Mouse (Mus musculus) gastrocnemius, adult 2 months (tissue): Measurements from ENCODE around the gene Sufu. TPM values are rescaled to one million over a fixed set of nuclear protein-coding genes. Genes with fewer than 3 reads are reported as not detected.

Source experiments
- DNase-seq: peaks from one replicate; pipeline ENCODE4 v3.0.0; 2022
- H3K27ac ChIP-seq: fragments of 200-600 bp; 2 replicates; pipeline ENCODE4 v1.8.1; 2022; ENCODE audit warnings: mild to moderate bottlenecking
- H3K4me3 ChIP-seq: fragments of 200-600 bp; 2 replicates; pipeline ENCODE4 v1.8.1; 2022; ENCODE audit warnings: mild to moderate bottlenecking, moderate library complexity
- CTCF ChIP-seq: fragments of 200-600 bp; IDR thresholded peaks from 2 replicates; pipeline ENCODE4 v1.8.1; 2022; ENCODE audit warnings: antibody characterized with exemption, mild to moderate bottlenecking, moderate library complexity
- intact Hi-C: fragments of 180-260 bp; cut with DNase I; formaldehyde crosslinking; loops from one replicate; pipeline ENCODE4 v1.15.1; 2025
- total RNA-seq, 2 experiments: library from RNA; stranded (reverse); gene quantifications; 2 replicates each; pipeline ENCODE4 v1.2.3; 2021

The Sufu gene
- total RNA-seq, 2 experiments from 2014 or later: 5.1 to 6.1 TPM

DNA sequence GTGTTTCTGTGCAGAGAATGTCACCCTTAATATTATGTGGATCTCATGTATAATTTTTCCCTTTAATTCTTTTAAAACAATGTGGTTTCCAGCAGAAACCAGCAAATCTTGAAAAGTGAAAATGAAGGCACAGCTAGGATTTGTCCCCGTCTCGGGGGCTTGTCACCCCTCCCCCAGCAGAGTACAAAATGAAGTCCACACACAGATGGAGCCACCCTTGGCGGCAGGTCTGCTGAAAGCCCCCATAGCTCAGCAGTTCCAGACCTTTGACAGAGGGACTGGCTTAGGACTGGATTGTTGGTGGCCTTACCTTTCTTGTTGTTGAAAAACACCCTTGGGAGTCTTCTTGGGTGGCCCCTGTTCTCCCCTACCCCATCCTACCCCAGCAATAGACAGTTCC is 84.7 kb downstream of the Sufu start:
- no peak overlapping the region for H3K27ac ChIP-seq
- peak; percentile 12 for DNase-seq
- intact Hi-C loops: no loop called here
- no peak for TF ChIP-seq CTCF
- H3K4me3 ChIP-seq: no peak overlapping the region

DNA sequence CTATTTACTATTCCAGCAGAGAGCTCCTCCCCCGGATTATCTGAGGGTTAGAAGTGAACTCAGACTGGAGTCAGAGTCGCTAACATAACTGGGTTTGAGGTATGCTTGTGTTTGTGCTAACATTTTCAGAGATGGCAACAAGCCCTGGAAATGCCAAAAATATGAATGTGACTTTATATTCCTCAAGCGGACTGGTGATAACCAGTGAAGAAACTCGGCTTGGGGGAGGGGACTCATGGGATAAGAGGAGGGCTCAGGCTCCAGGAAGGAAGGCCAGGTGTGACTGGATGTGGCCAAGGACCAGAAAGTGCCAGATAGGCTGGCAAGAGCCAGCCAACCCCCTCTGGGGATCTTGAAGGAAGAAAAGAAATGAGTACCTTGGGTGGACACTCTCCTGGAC is 85.1 kb downstream of the Sufu start:
- DNase-seq: peak; percentile 8
- H3K27ac ChIP-seq: no peak overlapping the region
- no peak overlapping the region for H3K4me3 ChIP-seq
- no peak for TF ChIP-seq CTCF
- intact Hi-C loops: no loop called here

- intact Hi-C loops: no loop called here
- TF ChIP-seq CTCF: peak; percentile 31; the same call in 1 of the 2 replicates
- Histone ChIP-seq H3K27ac (peak overlapping the region; percentile 70), H3K4me3 (no peak overlapping the region)
- DNase-seq: peak; percentile 22
Measured at GRCm38 (mm10) chr19:46482896-46483516, 86.3 kb downstream of the Sufu start.

DNA sequence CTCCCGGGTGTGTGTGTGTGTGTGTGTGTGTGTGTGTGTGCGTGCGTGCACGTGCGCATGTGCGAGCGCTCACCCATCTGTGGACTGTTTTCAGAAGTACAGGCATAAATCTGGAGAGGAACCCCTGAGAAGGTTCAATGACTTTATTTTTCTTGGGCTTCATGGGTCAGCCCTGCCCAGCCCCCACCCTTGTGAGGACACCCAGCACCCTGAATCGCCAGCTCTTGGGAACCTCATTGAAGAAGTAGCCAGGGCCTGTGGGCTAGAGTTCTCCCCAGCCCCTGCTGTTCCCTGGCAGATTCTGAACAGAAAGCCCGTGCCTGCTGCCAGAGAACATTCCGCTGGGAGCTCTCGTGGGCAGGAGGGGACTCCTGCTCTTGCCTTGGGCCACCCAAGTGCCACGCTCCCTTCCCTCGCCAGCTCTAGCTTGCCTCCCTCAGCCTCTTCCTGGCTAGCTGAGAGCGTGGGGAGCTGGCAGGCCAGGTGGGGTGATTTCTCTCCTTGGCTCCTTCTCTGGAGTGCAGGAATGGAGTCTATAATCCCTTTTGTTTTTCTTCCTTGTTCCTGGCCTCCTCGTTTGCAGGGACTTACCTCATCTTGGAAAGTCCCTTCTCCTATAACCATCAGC is 87.1 kb downstream of the Sufu start:
- Histone ChIP-seq H3K27ac (peak overlapping the region; percentile 70), H3K4me3 (peak overlapping the region; percentile 38)
- intact Hi-C loops: no loop called here
- DNase-seq: peak; percentile 54
- TF ChIP-seq CTCF: no peak

GRCm38 (mm10) chr19:46484518-46484917 is 87.8 kb downstream of the Sufu start:
- intact Hi-C loops: no loop called here
- H3K27ac ChIP-seq: peak overlapping the region; percentile 70
- DNase-seq: peak; percentile 85
- H3K4me3 ChIP-seq: peak overlapping the region; percentile 38
- no peak for TF ChIP-seq CTCF

- no peak overlapping the region for H3K4me3 ChIP-seq
- intact Hi-C loops: no loop called here
- peak; percentile 43 for DNase-seq
- peak overlapping the region; percentile 70; the same call in 1 of the 2 replicates for H3K27ac ChIP-seq
- no peak for TF ChIP-seq CTCF
Measured at GRCm38 (mm10) chr19:46485847-46486246, 89.2 kb downstream of the Sufu start.

DNA sequence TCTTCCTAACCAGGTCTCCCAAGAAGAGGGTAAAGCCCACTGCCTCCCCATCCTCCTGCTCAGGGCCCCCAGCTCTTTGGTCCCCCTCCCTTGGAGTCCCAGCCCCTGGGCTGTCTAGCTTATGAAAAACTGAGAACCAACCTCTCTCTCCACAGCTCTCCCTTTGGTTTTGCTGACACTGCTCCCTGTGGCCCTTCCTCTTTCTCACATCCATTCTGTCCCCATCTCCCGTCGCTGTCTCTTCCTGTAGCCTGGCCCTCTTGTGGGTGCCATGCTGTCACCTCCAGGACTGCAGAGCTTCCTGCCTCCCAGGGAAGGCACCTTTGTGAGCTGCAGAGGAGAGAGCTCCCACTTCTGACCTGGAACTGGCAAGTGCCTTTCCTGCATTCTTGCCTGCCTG is 90.0 kb downstream of the Sufu start:
- intact Hi-C loops: no loop called here
- peak overlapping the region; percentile 70; the same call in 1 of the 2 replicates for H3K27ac ChIP-seq
- TF ChIP-seq CTCF: no peak
- DNase-seq: peak; percentile 21
- H3K4me3 ChIP-seq: no peak overlapping the region

DNA sequence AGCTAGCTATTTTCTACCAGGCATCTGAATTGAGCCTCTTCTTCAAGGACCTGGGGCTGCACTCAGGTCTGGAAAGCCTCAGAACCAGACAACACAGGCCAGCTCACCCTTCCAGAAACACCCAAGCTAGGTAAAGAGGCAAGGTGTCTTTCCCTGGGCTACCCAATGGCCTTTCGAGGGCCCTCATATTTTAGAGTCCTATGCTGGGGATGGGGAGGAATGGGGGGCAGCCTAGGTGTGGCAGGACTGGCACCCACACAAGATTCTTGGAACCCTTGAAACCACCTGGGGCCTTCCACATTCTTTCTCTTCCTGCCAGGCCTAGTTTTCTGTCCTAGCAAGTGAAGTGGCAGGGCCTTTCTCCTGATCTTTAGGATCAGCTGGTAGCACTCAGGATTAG is 92.8 kb downstream of the Sufu start:
- Histone ChIP-seq H3K4me3 (no peak overlapping the region), H3K27ac (no peak overlapping the region)
- intact Hi-C loops: no loop called here
- TF ChIP-seq CTCF: no peak
- no peak for DNase-seq

DNA sequence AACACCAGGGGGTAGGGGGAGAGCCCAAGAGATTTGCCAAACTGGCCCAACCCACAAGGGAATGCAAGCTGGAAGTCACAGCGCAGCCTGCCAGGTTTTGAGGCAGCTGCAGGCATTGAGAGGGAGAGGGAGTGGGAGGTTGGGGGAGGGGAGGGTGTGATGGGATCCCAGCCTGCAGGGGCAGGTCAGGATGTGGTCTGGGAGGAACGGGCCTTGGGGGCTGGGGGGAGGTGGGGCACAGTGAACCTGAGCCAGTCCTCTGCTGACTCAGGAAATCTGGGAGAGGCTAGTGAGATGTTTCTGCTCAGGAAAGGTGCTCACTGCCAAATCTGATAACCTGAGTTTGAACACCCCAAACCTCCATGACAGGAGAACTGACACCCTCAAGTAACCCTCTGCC is 93.9 kb downstream of the Sufu start:
- intact Hi-C loops: no loop called here
- Histone ChIP-seq H3K4me3 (no peak overlapping the region), H3K27ac (no peak overlapping the region)
- no peak for TF ChIP-seq CTCF
- DNase-seq: peak; percentile 59

GRCm38 (mm10) chr19:46495136-46495535 is 98.4 kb downstream of the Sufu start:
- intact Hi-C loops: no loop called here
- Histone ChIP-seq H3K4me3 (no peak overlapping the region), H3K27ac (no peak overlapping the region)
- peak; percentile 11 for DNase-seq
- no peak for TF ChIP-seq CTCF

DNA sequence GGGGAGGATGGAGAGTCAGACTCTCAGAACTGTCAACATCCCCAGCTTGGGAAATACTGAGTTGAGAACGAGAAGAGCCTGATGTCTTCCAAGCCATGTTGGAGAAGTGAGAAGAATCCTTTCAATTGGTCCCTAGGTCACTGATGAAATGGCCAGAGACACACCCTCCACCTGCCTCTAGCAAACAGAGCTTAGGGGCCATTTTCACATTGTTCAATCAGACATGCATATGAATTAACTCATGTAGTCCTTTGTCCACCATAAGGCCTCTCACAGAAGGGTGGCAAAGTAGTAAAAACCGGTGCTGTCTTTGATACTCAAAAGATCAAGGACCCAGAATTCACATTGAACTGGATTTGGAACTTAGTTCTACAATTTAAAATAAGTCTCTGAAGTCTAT is 100.5 kb downstream of the Sufu start:
- no peak overlapping the region for H3K4me3 ChIP-seq
- DNase-seq: no peak
- no peak overlapping the region for H3K27ac ChIP-seq
- TF ChIP-seq CTCF: no peak
- intact Hi-C loops: no loop called here

DNA sequence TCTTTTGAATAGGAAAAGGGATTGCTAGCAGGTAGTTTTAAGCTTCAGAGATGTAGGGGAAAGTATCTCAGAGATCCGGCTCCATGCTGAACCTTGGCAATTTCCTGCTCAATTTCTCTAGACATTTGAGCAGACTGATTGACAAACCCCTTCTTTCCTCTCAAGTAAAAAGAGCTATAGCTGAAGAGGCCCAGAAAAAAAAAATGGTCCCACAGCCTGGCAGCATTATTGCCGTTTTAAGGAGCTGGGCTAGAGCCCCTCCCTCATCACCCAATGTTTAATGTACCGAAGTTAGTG is 102.8 kb downstream of the Sufu start:
- peak overlapping the region; percentile 99 for H3K27ac ChIP-seq
- TF ChIP-seq CTCF: no peak
- no peak for DNase-seq
- peak overlapping the region; percentile 95 for H3K4me3 ChIP-seq
- intact Hi-C loops: no loop called here

- no peak for TF ChIP-seq CTCF
- intact Hi-C loops: no loop called here
- peak overlapping the region; percentile 99 for H3K27ac ChIP-seq
- peak overlapping the region; percentile 95 for H3K4me3 ChIP-seq
- DNase-seq: peak; percentile 97
Measured at GRCm38 (mm10) chr19:46499836-46500580, 103.3 kb downstream of the Sufu start.
